Mouse (Mus musculus) layer of hippocampus, adult 2 months (tissue): ENCODE measurements at regions not wholly inside any gene's neighbourhood (a gene's known extent, or its start where the extent isn't known, plus 50 kb on each side); places are given as distances from the start of the nearest gene placed in this dataset.

Source experiments
- DNase-seq, 2 experiments: peaks; one replicate each; pipeline ENCODE4 v3.0.0; 2022; ENCODE audit warnings: low spot score in 2 of 2
- H3K27ac ChIP-seq: fragments of 200-600 bp; 2 replicates; pipeline ENCODE4 v1.8.1; 2022
- H3K4me3 ChIP-seq: fragments of 200-600 bp; 2 replicates; pipeline ENCODE4 v1.8.1; 2022; ENCODE audit warnings: mild to moderate bottlenecking
- CTCF ChIP-seq: fragments of 200-600 bp; conservative IDR thresholded peaks from 2 replicates; pipeline ENCODE4 v1.8.1; 2022; ENCODE audit warnings: antibody characterized with exemption, mild to moderate bottlenecking, moderate library complexity

GRCm38 (mm10) chr16:50751495-50752276 lies 160.7 kb upstream of the Ccdc54 start:
- H3K4me3 ChIP-seq: no peak overlapping the region
- no peak overlapping the region for H3K27ac ChIP-seq
- no peak for DNase-seq
- TF ChIP-seq CTCF: no peak

GRCm38 (mm10) chr16:50747698-50748097 lies 156.7 kb upstream of the Ccdc54 start:
- Histone ChIP-seq H3K4me3 (no peak overlapping the region), H3K27ac (no peak overlapping the region)
- no peak for DNase-seq
- peak; percentile 62 for TF ChIP-seq CTCF

GRCm38 (mm10) chr16:50745723-50746122 lies 154.8 kb upstream of the Ccdc54 start:
- no peak overlapping the region for H3K4me3 ChIP-seq
- H3K27ac ChIP-seq: no peak overlapping the region
- DNase-seq: no peak
- no peak for TF ChIP-seq CTCF

GRCm38 (mm10) chr16:50737396-50737843 lies 146.5 kb upstream of the Ccdc54 start:
- no peak for TF ChIP-seq CTCF
- no peak for DNase-seq
- Histone ChIP-seq H3K27ac (no peak overlapping the region), H3K4me3 (peak overlapping the region; percentile 65)

GRCm38 (mm10) chr16:50736151-50737047 lies 145.4 kb upstream of the Ccdc54 start:
- peak; percentile 99 for TF ChIP-seq CTCF
- peak overlapping the region; percentile 69 for H3K27ac ChIP-seq
- H3K4me3 ChIP-seq: peak overlapping the region; percentile 65
- DNase-seq: peak; percentile 91 to 93

GRCm38 (mm10) chr16:50733359-50733758 lies 142.4 kb upstream of the Ccdc54 start:
- DNase-seq: no peak
- TF ChIP-seq CTCF: no peak
- Histone ChIP-seq H3K27ac (peak overlapping the region; percentile 86; the same call in 1 of the 2 replicates), H3K4me3 (no peak overlapping the region; the same call in 1 of the 2 replicates)

- no peak for TF ChIP-seq CTCF
- peak; percentile 85 to 89 for DNase-seq
- Histone ChIP-seq H3K27ac (peak overlapping the region; percentile 86), H3K4me3 (peak overlapping the region; percentile 85)
Measured at GRCm38 (mm10) chr16:50732082-50733006, 141.4 kb upstream of the Ccdc54 start.

- no peak for DNase-seq
- no peak for TF ChIP-seq CTCF
- Histone ChIP-seq H3K4me3 (no peak overlapping the region), H3K27ac (no peak overlapping the region)
Measured at GRCm38 (mm10) chr16:50729341-50729740, 138.4 kb upstream of the Ccdc54 start.

- TF ChIP-seq CTCF: no peak
- H3K27ac ChIP-seq: no peak overlapping the region
- no peak overlapping the region for H3K4me3 ChIP-seq
- DNase-seq: no peak
Measured at GRCm38 (mm10) chr16:50723144-50723543, 132.2 kb upstream of the Ccdc54 start.

GRCm38 (mm10) chr16:50717306-50718017 lies 126.5 kb upstream of the Ccdc54 start:
- peak overlapping the region; percentile 57; the same call in 1 of the 2 replicates for H3K27ac ChIP-seq
- peak; percentile 67 to 86 for DNase-seq
- peak; percentile 67 for TF ChIP-seq CTCF
- peak overlapping the region; percentile 19; the same call in 1 of the 2 replicates for H3K4me3 ChIP-seq

GRCm38 (mm10) chr16:50709727-50710126 lies 118.8 kb upstream of the Ccdc54 start:
- DNase-seq: no peak
- TF ChIP-seq CTCF: no peak
- Histone ChIP-seq H3K27ac (no peak overlapping the region), H3K4me3 (no peak overlapping the region)

- DNase-seq: no peak
- no peak overlapping the region for H3K27ac ChIP-seq
- TF ChIP-seq CTCF: no peak
- no peak overlapping the region for H3K4me3 ChIP-seq
Measured at GRCm38 (mm10) chr16:50707906-50708305, 117.0 kb upstream of the Ccdc54 start.
